Mouse (Mus musculus) c-Kit-negative CD71-positive TER-119-positive erythroid progenitor cells, embryonic 14.5 days (primary cell): Measurements from ENCODE around the gene Hist1h4a.
A peak's percentile ranks its signal among the peaks of the same experiment; 100 is the strongest.
"Not testable (repeated sequence)": the region's sequence is repeated elsewhere in the genome, so short reads cannot be mapped to it uniquely, and the experiment has no call there.

Source experiments
- DNase-seq: peaks from one replicate; pipeline ENCODE4 v3.0.0-alpha.2; 2013; ENCODE audit warnings: low read depth, low spot score

The Hist1h4a gene

GRCm38 (mm10) chr13:23760972-23761864 is at the start of gene Hist1h4a:
Hist1h4a (minus strand) TSS chr13:23761230.
- DNase-seq, result peak; percentile 99

GRCm38 (mm10) chr13:23806422-23807052 is 45.5 kb upstream of the Hist1h4a start, which contains the start of gene Slc17a2:
Slc17a2 (plus strand) TSS chr13:23806993.
- no peak for DNase-seq

- no peak for DNase-seq
Measured at GRCm38 (mm10) chr13:23804532-23804931, 43.5 kb upstream of the Hist1h4a start.

- DNase-seq, result no peak
Measured at GRCm38 (mm10) chr13:23799405-23799804, 38.4 kb upstream of the Hist1h4a start.

GRCm38 (mm10) chr13:23792520-23792919 is 31.5 kb upstream of the Hist1h4a start:
- peak; percentile 43 for DNase-seq

- DNase-seq, result no peak
Measured at GRCm38 (mm10) chr13:23779025-23779424, 18.0 kb upstream of the Hist1h4a start.

- no peak for DNase-seq
Measured at GRCm38 (mm10) chr13:23778339-23778738, 17.3 kb upstream of the Hist1h4a start.

- DNase-seq, result peak; percentile 72
Measured at GRCm38 (mm10) chr13:23772561-23773313, 11.7 kb upstream of the Hist1h4a start.

- DNase-seq, result not testable (repeated sequence)
Measured at GRCm38 (mm10) chr13:23769613-23770012, 8.6 kb upstream of the Hist1h4a start, which contains the start of gene Trim38. Trim38 (plus strand) TSS chr13:23769913.

- no peak for DNase-seq
Measured at GRCm38 (mm10) chr13:23768834-23769397, 7.9 kb upstream of the Hist1h4a start.

- no peak for DNase-seq
Measured at GRCm38 (mm10) chr13:23766772-23767171, 5.7 kb upstream of the Hist1h4a start.

GRCm38 (mm10) chr13:23765172-23765513 is 4.1 kb upstream of the Hist1h4a start:
- no peak for DNase-seq

- peak; percentile 59 for DNase-seq
Measured at GRCm38 (mm10) chr13:23764324-23765171, 3.5 kb upstream of the Hist1h4a start.

GRCm38 (mm10) chr13:23763586-23764323 is 2.7 kb upstream of the Hist1h4a start, which contains the start of gene Hist1h1a:
Hist1h1a (plus strand) TSS chr13:23763666.
- peak; percentile 92 for DNase-seq

GRCm38 (mm10) chr13:23763242-23763585 is 2.2 kb upstream of the Hist1h4a start:
- no peak for DNase-seq

GRCm38 (mm10) chr13:23761871-23762821 is 1.1 kb upstream of the Hist1h4a start, which contains the start of gene Hist1h3a:
Hist1h3a (minus strand) TSS chr13:23762386.
- DNase-seq, result peak; percentile 86

GRCm38 (mm10) chr13:23760240-23760971 is 624 bp downstream of the Hist1h4a start:
- DNase-seq, result peak; percentile 50

GRCm38 (mm10) chr13:23759916-23760239 is 1.2 kb downstream of the Hist1h4a start:
- DNase-seq, result no peak
